Comparison of ENCODE assay signal across 31 mouse cellular contexts in genomic region chr11:48935291-48935690, GRCm38 (mm10). TPM values are rescaled to one million over a fixed set of nuclear protein-coding genes. Genes with fewer than 3 reads are reported as not detected.
"Had no signal": no experiment of that assay in that cellular context is flagged by ENCODE, and none has a peak within 500 bp of the region (broad histone marks: within the 10 kb centered on the region; RNA-seq: fewer than 3 reads in every experiment).

No protein-coding gene starts in this region.

RNA-seq across cellular contexts. Expression of gene Gm5431, which starts 33.3 kb away (rescaled TPM):
- total RNA-seq: megakaryocyte-erythroid progenitor cell, adult 5-6 weeks had no signal
- polyA plus RNA-seq: limb, embryonic 10.5 days; limb, embryonic 11.5 days; myocyte; neural tube, embryonic 11.5 days had no signal

RNA-seq across cellular contexts. Expression of gene Olfr56, which starts 43.4 kb away (rescaled TPM):
- total RNA-seq: left cerebral cortex, adult 18-20 months; left cerebral cortex, adult 2 months; left cerebral cortex, adult 8-10 months; left cerebral cortex, postnatal 10 days; left cerebral cortex, postnatal 14 days; left cerebral cortex, postnatal 25 days; left cerebral cortex, postnatal 36 days; left cerebral cortex, postnatal 4 days; midbrain, postnatal 0 days had no signal
- polyA plus RNA-seq: limb, embryonic 10.5 days; limb, embryonic 11.5 days; limb, embryonic 13.5 days; limb, embryonic 15.5 days; liver, adult 2 months; liver, embryonic 12.5 days; lung, embryonic 14.5 days; lung, embryonic 16.5 days; midbrain, embryonic 10.5 days; midbrain, embryonic 11.5 days; midbrain, embryonic 12.5 days; midbrain, embryonic 13.5 days; midbrain, embryonic 14.5 days; midbrain, embryonic 15.5 days; midbrain, embryonic 16.5 days; midbrain, postnatal 0 days; neural tube, embryonic 11.5 days had no signal

RNA-seq across cellular contexts. Expression of gene Gm12185, which starts 56.7 kb away (rescaled TPM):
- total RNA-seq: left cerebral cortex, postnatal 10 days; midbrain, postnatal 0 days had no signal
- polyA plus RNA-seq: limb, embryonic 10.5 days; limb, embryonic 11.5 days; limb, embryonic 12.5 days; limb, embryonic 13.5 days; limb, embryonic 15.5 days; liver, embryonic 11.5 days; liver, embryonic 13.5 days; liver, embryonic 16.5 days; lung, embryonic 14.5 days; lung, embryonic 16.5 days; midbrain, embryonic 10.5 days; midbrain, embryonic 11.5 days; midbrain, embryonic 12.5 days; midbrain, embryonic 13.5 days; midbrain, embryonic 14.5 days; midbrain, embryonic 15.5 days; midbrain, embryonic 16.5 days; midbrain, postnatal 0 days; neural tube, embryonic 11.5 days had no signal
